Mouse (Mus musculus) hindbrain, embryonic 14.5 days (tissue): ENCODE measurements at regions not wholly inside any gene's neighbourhood (a gene's known extent, or its start where the extent isn't known, plus 50 kb on each side); places are given as distances from the start of the nearest gene placed in this dataset.

Experiments
- ATAC-seq: fragments of 200-750 bp; cut with Nextera tagmentation; 2 replicates; pipeline ENCODE4 v1.8.0; 2017; ENCODE audit warnings: moderate number of reproducible peaks, mild to moderate bottlenecking, moderate TSS enrichment, moderate library complexity; ENCODE audit not compliant: low FRiP score
- DNase-seq: peaks from one replicate; pipeline ENCODE4 v3.0.0-alpha.2; 2015; ENCODE audit warnings: low spot score
- H3K27ac ChIP-seq: fragments of 300-500 bp; sonication (generic); 2 replicates; pipeline ENCODE4 v1.5.1; 2014; ENCODE audit warnings: mild to moderate bottlenecking, moderate library complexity
- H3K27me3 ChIP-seq: fragments of 300-500 bp; sonication (generic); 2 replicates; pipeline ENCODE4 v1.6.1; 2014; ENCODE audit warnings: mild to moderate bottlenecking, low read length, mixed read lengths; ENCODE audit not compliant: control insufficient read depth, insufficient read depth
- H3K36me3 ChIP-seq: fragments of 300-500 bp; sonication (generic); replicated peaks from 2 replicates; pipeline ENCODE4 v1.6.1; 2014; ENCODE audit not compliant: control insufficient read depth, insufficient read depth
- H3K4me1 ChIP-seq: fragments of 300-500 bp; sonication (generic); replicated peaks from 2 replicates; pipeline ENCODE4 v1.6.1; 2014; ENCODE audit warnings: antibody characterized with exemption, low read length, mixed read lengths; ENCODE audit not compliant: control insufficient read depth, insufficient read depth
- H3K4me2 ChIP-seq: fragments of 300-500 bp; sonication (generic); replicated peaks from 2 replicates; pipeline ENCODE4 v1.6.1; 2014; ENCODE audit warnings: mild to moderate bottlenecking, moderate library complexity
- H3K4me3 ChIP-seq: fragments of 300-500 bp; sonication (generic); replicated peaks from 2 replicates; pipeline ENCODE4 v1.5.1; 2014; ENCODE audit warnings: mild to moderate bottlenecking, low read length
- H3K9ac ChIP-seq: fragments of 300-500 bp; sonication (generic); 2 replicates; pipeline ENCODE4 v1.6.1; 2014
- H3K9me3 ChIP-seq: fragments of 300-500 bp; sonication (generic); 2 replicates; pipeline ENCODE4 v1.6.1; 2016; ENCODE audit warnings: low read length; ENCODE audit not compliant: control insufficient read depth
- WGBS: fragments of 180-500 bp; shearing (Covaris S2); extraction: QIAGEN DNeasy Blood & Tissue Kit; methylation state at CpG from one replicate; pipeline ENCODE4 v1.1.7; 2014; 5-methylcytosine and 5-hydroxymethylcytosine counted together

GRCm38 (mm10) chr2:108795145-108795544, 485.4 kb upstream of the Kif18a start:
- H3K4me2 ChIP-seq, result no peak overlapping the region
- no peaks in the 10 kb centered on the region for H3K4me1 ChIP-seq
- no peak for DNase-seq
- H3K36me3 ChIP-seq, result no peaks in the 10 kb centered on the region
- WGBS, result 78% methylated on average over 2 of the region's 2 CpGs
- H3K27me3 ChIP-seq, result no peaks in the 10 kb centered on the region
- H3K9me3 ChIP-seq, result no peaks in the 10 kb centered on the region
- no peak for ATAC-seq
- H3K27ac ChIP-seq, result no peak overlapping the region
- no peak overlapping the region for H3K9ac ChIP-seq
- H3K4me3 ChIP-seq, result no peak overlapping the region

GRCm38 (mm10) chr2:108796816-108797581, 483.5 kb upstream of the Kif18a start:
- H3K27ac ChIP-seq, result no peak overlapping the region
- WGBS, result 90% methylated on average over 2 of the region's 2 CpGs
- no peaks in the 10 kb centered on the region for H3K36me3 ChIP-seq
- no peak for ATAC-seq
- DNase-seq, result no peak
- no peak overlapping the region for H3K9ac ChIP-seq
- H3K27me3 ChIP-seq, result no peaks in the 10 kb centered on the region
- no peak overlapping the region for H3K4me2 ChIP-seq
- no peaks in the 10 kb centered on the region for H3K9me3 ChIP-seq
- no peaks in the 10 kb centered on the region for H3K4me1 ChIP-seq
- H3K4me3 ChIP-seq, result no peak overlapping the region

GRCm38 (mm10) chr2:108812367-108812766, 468.2 kb upstream of the Kif18a start:
- H3K9me3 ChIP-seq, result no peaks in the 10 kb centered on the region
- H3K9ac ChIP-seq, result no peak overlapping the region
- H3K4me2 ChIP-seq, result no peak overlapping the region
- ATAC-seq, result no peak
- no peaks in the 10 kb centered on the region for H3K27me3 ChIP-seq
- H3K4me1 ChIP-seq, result no peaks in the 10 kb centered on the region
- no peak overlapping the region for H3K27ac ChIP-seq
- H3K4me3 ChIP-seq, result no peak overlapping the region
- DNase-seq, result no peak
- H3K36me3 ChIP-seq, result no peaks in the 10 kb centered on the region

- WGBS, result 62% methylated on average over 6 of the region's 6 CpGs
- no peaks in the 10 kb centered on the region for H3K4me1 ChIP-seq
- no peak for DNase-seq
These were observed 467.4 kb upstream of the Kif18a start for GRCm38 (mm10) chr2:108813040-108813566.

GRCm38 (mm10) chr2:108816579-108816978, 464.0 kb upstream of the Kif18a start:
- no peaks in the 10 kb centered on the region for H3K36me3 ChIP-seq
- H3K27me3 ChIP-seq, result no peaks in the 10 kb centered on the region
- H3K4me3 ChIP-seq, result no peak overlapping the region
- no peaks in the 10 kb centered on the region for H3K9me3 ChIP-seq
- DNase-seq (no peak), ATAC-seq (no peak)
- H3K4me1 ChIP-seq, result no peaks in the 10 kb centered on the region
- no peak overlapping the region for H3K9ac ChIP-seq
- no peak overlapping the region for H3K27ac ChIP-seq
- H3K4me2 ChIP-seq, result no peak overlapping the region

More at GRCm38 (mm10) chr2:108813040-108813566, 467.4 kb upstream of the Kif18a start:
- Histone ChIP-seq H3K4me2 (no peak overlapping the region), H3K9ac (no peak overlapping the region), H3K36me3 (no peaks in the 10 kb centered on the region), H3K9me3 (no peaks in the 10 kb centered on the region), H3K4me3 (no peak overlapping the region), H3K27me3 (no peaks in the 10 kb centered on the region), H3K27ac (no peak overlapping the region)
- no peak for ATAC-seq

GRCm38 (mm10) chr2:108824025-108824424, 456.5 kb upstream of the Kif18a start:
- DNase-seq (no peak), ATAC-seq (no peak)
- no peak overlapping the region for H3K9ac ChIP-seq
- H3K36me3 ChIP-seq, result no peaks in the 10 kb centered on the region
- no peaks in the 10 kb centered on the region for H3K27me3 ChIP-seq
- H3K9me3 ChIP-seq, result no peaks in the 10 kb centered on the region
- no peak overlapping the region for H3K4me2 ChIP-seq
- no peak overlapping the region for H3K4me3 ChIP-seq
- H3K27ac ChIP-seq, result no peak overlapping the region
- H3K4me1 ChIP-seq, result peaks cover 15% of the 10 kb centered on the region; the same call in 1 of the 2 replicates

- H3K9ac ChIP-seq, result no peak overlapping the region
- no peaks in the 10 kb centered on the region for H3K36me3 ChIP-seq
- H3K9me3 ChIP-seq, result no peaks in the 10 kb centered on the region
- H3K4me2 ChIP-seq, result no peak overlapping the region
- WGBS, result 56% methylated on average over 5 of the region's 5 CpGs
- H3K27ac ChIP-seq, result no peak overlapping the region
- H3K4me3 ChIP-seq, result no peak overlapping the region
- H3K4me1 ChIP-seq, result peaks cover 15% of the 10 kb centered on the region; the same call in 1 of the 2 replicates
- H3K27me3 ChIP-seq, result no peaks in the 10 kb centered on the region
- no peak for DNase-seq
- ATAC-seq, result no peak
These were observed 454.6 kb upstream of the Kif18a start for GRCm38 (mm10) chr2:108825981-108826380.

- Histone ChIP-seq H3K9me3 (no peaks in the 10 kb centered on the region), H3K27me3 (no peaks in the 10 kb centered on the region), H3K4me2 (peak overlapping the region; percentile 37), H3K27ac (0 out of 2 replicates have a peak overlapping the region, but pooled peaks have one; percentile 16), H3K36me3 (no peaks in the 10 kb centered on the region), H3K9ac (0 out of 2 replicates have a peak overlapping the region, but pooled peaks have one; percentile 2), H3K4me3 (no peak overlapping the region), H3K4me1 (peaks cover 15% of the 10 kb centered on the region; the same call in 1 of the 2 replicates)
- peak; percentile 34 for DNase-seq
- 2% methylated on average over 12 of the region's 12 CpGs for WGBS
- peak; percentile 89 for ATAC-seq
These were observed 453.3 kb upstream of the Kif18a start for GRCm38 (mm10) chr2:108827106-108827838.

- Histone ChIP-seq H3K4me2 (no peak overlapping the region), H3K36me3 (no peaks in the 10 kb centered on the region), H3K9ac (no peak overlapping the region), H3K4me3 (no peak overlapping the region), H3K27ac (0 out of 2 replicates have a peak overlapping the region, but pooled peaks have one; percentile 16), H3K9me3 (no peaks in the 10 kb centered on the region), H3K27me3 (no peaks in the 10 kb centered on the region), H3K4me1 (peaks cover 15% of the 10 kb centered on the region; the same call in 1 of the 2 replicates)
- no peak for ATAC-seq
- no peak for DNase-seq
- 22% methylated on average over 3 of the region's 3 CpGs for WGBS
These were observed 452.4 kb upstream of the Kif18a start for GRCm38 (mm10) chr2:108827974-108828700.
